Mouse (Mus musculus) myocyte (in vitro differentiated cells): ENCODE data around the gene Ddx39. TPM values are rescaled to one million over a fixed set of nuclear protein-coding genes. Genes with fewer than 3 reads are reported as not detected.

ENCODE experiments used
- H3K27me3 ChIP-seq: one replicate; pipeline ENCODE4 v1.6.1; 2011; ENCODE audit not compliant: control insufficient read depth, insufficient read depth, insufficient read length
- H3K36me3 ChIP-seq: one replicate; pipeline ENCODE4 v1.6.1; 2011; ENCODE audit not compliant: control insufficient read depth, insufficient read depth
- H3K4me2 ChIP-seq: one replicate; pipeline ENCODE4 v1.6.1; 2011; ENCODE audit warnings: low read depth, control low read depth
- H3K4me3 ChIP-seq: one replicate; pipeline ENCODE4 v1.5.1; 2011; ENCODE audit warnings: mild to moderate bottlenecking, control low read depth, moderate library complexity
- H3K79me2 ChIP-seq: one replicate; pipeline ENCODE4 v1.6.1; 2011; ENCODE audit not compliant: control insufficient read depth, insufficient read depth
- H3ac ChIP-seq: one replicate; pipeline ENCODE4 v1.6.1; 2011; ENCODE audit not compliant: control insufficient read depth, insufficient read length
- E2F4 ChIP-seq: IDR thresholded peaks from one replicate; pipeline ENCODE4 v1.6.1; 2011; ENCODE audit warnings: mild to moderate bottlenecking, control low read depth, moderate library complexity; ENCODE audit not compliant: insufficient read depth
- MAX ChIP-seq: IDR thresholded peaks from one replicate; pipeline ENCODE4 v1.6.1; 2011; ENCODE audit warnings: low read depth, mild to moderate bottlenecking, control low read depth
- MYOD1 ChIP-seq, 3 experiments: IDR thresholded peaks; one replicate each; pipeline ENCODE4 v1.6.1; 2011; ENCODE audit warnings: control low read depth in 2 of 3, low read depth in 2 of 3, mild to moderate bottlenecking in 2 of 3, moderate library complexity in 1 of 3; ENCODE audit not compliant: insufficient read length in 2 of 3, control insufficient read depth in 1 of 3
- POLR2A ChIP-seq: IDR thresholded peaks from one replicate; pipeline ENCODE4 v1.6.1; 2011; ENCODE audit warnings: low read depth, mild to moderate bottlenecking, control low read depth, moderate library complexity; ENCODE audit not compliant: insufficient read length
- POLR2AphosphoS2 ChIP-seq: IDR thresholded peaks from one replicate; pipeline ENCODE4 v1.6.1; 2011; ENCODE audit warnings: low read depth, control low read depth; ENCODE audit not compliant: insufficient read length
- SRF ChIP-seq: IDR thresholded peaks from one replicate; pipeline ENCODE4 v1.6.1; 2011; ENCODE audit warnings: low read depth; ENCODE audit not compliant: control insufficient read depth, insufficient read length
- TCF12 ChIP-seq: IDR thresholded peaks from one replicate; pipeline ENCODE4 v1.6.1; 2011; ENCODE audit warnings: mild to moderate bottlenecking, control low read depth; ENCODE audit not compliant: poor library complexity, insufficient read depth, severe bottlenecking
- USF1 ChIP-seq: IDR thresholded peaks from one replicate; pipeline ENCODE4 v1.6.1; 2011; ENCODE audit warnings: low read depth, mild to moderate bottlenecking, control low read depth, moderate library complexity
- polyA plus RNA-seq: library from polyadenylated mRNA; unstranded; fragments of >200 nt; fragmentation: generic; extraction: Trizol; gene quantifications from one replicate; pipeline ENCODE4 v1.2.1, GENCODE M21; 2012; ENCODE audit warnings: missing spikeins

Gene Ddx39
- polyA plus RNA-seq, 1 experiment: 113 TPM

- Histone ChIP-seq H3K4me3 (no peak overlapping the region), H3K27me3 (no peaks in the 10 kb centered on the region), H3K79me2 (peaks cover 37% of the 10 kb centered on the region), H3K36me3 (peaks cover 48% of the 10 kb centered on the region), H3ac (no peak overlapping the region), H3K4me2 (no peak overlapping the region)
- no peak for TF ChIP-seq SRF
- TF ChIP-seq MYOD1 (IDR thresholded peaks at IDR 0.05; ENCODE audit: control insufficient read depth in 1 of 3, insufficient read length in 2 of 3, low read depth in 2 of 3): no peak
- no peak for TF ChIP-seq MAX
- peak; percentile 64 for TF ChIP-seq POLR2AphosphoS2
- TF ChIP-seq POLR2A: peak; percentile 55
Measured at GRCm38 (mm10) chr8:83721405-83722025, 6.5 kb downstream of the Ddx39 start.

GRCm38 (mm10) chr8:83722631-83723030 lies 7.7 kb downstream of the Ddx39 start:
- no peak overlapping the region for H3K4me3 ChIP-seq
- H3K79me2 ChIP-seq: peaks cover 26% of the 10 kb centered on the region
- no peak overlapping the region for H3K4me2 ChIP-seq
- no peak overlapping the region for H3ac ChIP-seq
- H3K27me3 ChIP-seq: no peaks in the 10 kb centered on the region
- TF ChIP-seq POLR2AphosphoS2: peak; percentile 59
- TF ChIP-seq MYOD1 (IDR thresholded peaks at IDR 0.05; ENCODE audit: control insufficient read depth in 1 of 3, insufficient read length in 2 of 3, low read depth in 2 of 3): no peak
- H3K36me3 ChIP-seq: peaks cover 48% of the 10 kb centered on the region

- peak; percentile 70 for TF ChIP-seq POLR2AphosphoS2
- TF ChIP-seq POLR2A: no peak
- TF ChIP-seq E2F4: no peak
- Histone ChIP-seq H3K36me3 (peaks cover 48% of the 10 kb centered on the region), H3K27me3 (no peaks in the 10 kb centered on the region), H3K4me2 (no peak overlapping the region), H3ac (no peak overlapping the region), H3K4me3 (no peak overlapping the region), H3K79me2 (peaks cover 17% of the 10 kb centered on the region)
Measured at GRCm38 (mm10) chr8:83723447-83724083, 8.6 kb downstream of the Ddx39 start.

- H3K4me2 ChIP-seq: no peak overlapping the region
- H3K4me3 ChIP-seq: no peak overlapping the region
- H3K79me2 ChIP-seq: peaks cover 3% of the 10 kb centered on the region
- no peaks in the 10 kb centered on the region for H3K27me3 ChIP-seq
- TF ChIP-seq MYOD1 (IDR thresholded peaks at IDR 0.05; ENCODE audit: control insufficient read depth in 1 of 3, insufficient read length in 2 of 3, low read depth in 2 of 3): no peak
- no peak for TF ChIP-seq TCF12
- peak; percentile 95 for TF ChIP-seq POLR2AphosphoS2
- peak; percentile 36 for TF ChIP-seq POLR2A
- H3K36me3 ChIP-seq: peaks cover 44% of the 10 kb centered on the region
- no peak overlapping the region for H3ac ChIP-seq
Measured at GRCm38 (mm10) chr8:83724697-83725482, 9.9 kb downstream of the Ddx39 start.

- H3K27me3 ChIP-seq: no peaks in the 10 kb centered on the region
- TF ChIP-seq MYOD1 (IDR thresholded peaks at IDR 0.05; ENCODE audit: control insufficient read depth in 1 of 3, insufficient read length in 2 of 3, low read depth in 2 of 3): no peak
- peak; percentile 52 for TF ChIP-seq POLR2A
- TF ChIP-seq MAX: no peak
- TF ChIP-seq POLR2AphosphoS2: peak; percentile 73
- no peak for TF ChIP-seq USF1
- no peak for TF ChIP-seq SRF
- no peak for TF ChIP-seq TCF12
- peaks cover 3% of the 10 kb centered on the region for H3K79me2 ChIP-seq
- H3K36me3 ChIP-seq: peaks cover 41% of the 10 kb centered on the region
- no peak overlapping the region for H3ac ChIP-seq
- H3K4me3 ChIP-seq: no peak overlapping the region
- no peak overlapping the region for H3K4me2 ChIP-seq
Measured at GRCm38 (mm10) chr8:83725521-83726102, 10.6 kb downstream of the Ddx39 start.
